In the genomic region with DNA sequence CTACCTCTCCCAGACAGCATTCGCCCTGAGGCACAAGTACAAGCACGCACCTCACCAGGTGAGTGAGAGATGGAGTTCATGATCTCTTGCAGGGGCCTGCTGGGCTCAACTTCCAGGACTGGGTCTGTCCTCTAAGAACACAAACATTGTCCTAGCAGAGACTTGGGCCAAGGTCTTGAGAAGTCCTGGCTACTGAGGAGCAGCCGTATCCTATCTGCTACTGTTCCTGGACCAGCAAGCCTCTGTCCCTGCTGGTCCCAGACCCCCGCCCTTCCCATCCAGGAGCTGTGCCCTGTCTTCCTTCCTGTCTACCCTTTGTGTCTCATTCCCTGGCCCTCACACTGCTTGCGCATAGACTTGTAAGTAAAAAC, we compare ENCODE assay signal across 22 mouse cellular contexts. TPM values are rescaled to one million over a fixed set of nuclear protein-coding genes. Genes with fewer than 3 reads are reported as not detected.
DNase-seq lines count a peak whose midpoint lies in the region; ATAC-seq and TF ChIP-seq lines count a peak whose summit lies in the region.
"Had no signal": no experiment of that assay in that cellular context is flagged by ENCODE, and none has a peak within 500 bp of the region (broad histone marks: within the 10 kb centered on the region; RNA-seq: fewer than 3 reads in every experiment).

No protein-coding gene starts in this region.

- ATAC-seq in heart, embryonic 11.5 days (replicated peaks; ENCODE audit: insufficient number of reproducible peaks, low FRiP score, low TSS enrichment) = no peak
- no peak for ATAC-seq in hindbrain, postnatal 0 days
- no peak for ATAC-seq in limb, embryonic 12.5 days (ENCODE audit: insufficient number of reproducible peaks, insufficient read depth, low FRiP score, low TSS enrichment, low read depth)

- peak overlapping the region; percentile 74 for H3K27ac ChIP-seq in heart, embryonic 11.5 days (ENCODE audit: low read depth, low read length)
- 0 out of 2 replicates have a peak overlapping the region, but pooled peaks have one; percentile 1 for H3K27ac ChIP-seq in hindbrain, postnatal 0 days
- H3K27ac ChIP-seq in hindbrain, embryonic 10.5 days = no peak overlapping the region
- H3K27ac ChIP-seq in limb, embryonic 12.5 days = 0 out of 2 replicates have a peak overlapping the region, but pooled peaks have one; percentile 50
- no peak overlapping the region for H3K27ac ChIP-seq in limb, embryonic 10.5 days
- H3K27ac ChIP-seq in olfactory bulb, adult 2 months (ENCODE audit: insufficient read depth, low read depth, low read length) = peak overlapping the region; percentile 64; the same call in 1 of the 2 replicates
- H3K27ac ChIP-seq: forebrain, embryonic 12.5 days; lung, embryonic 15.5 days; midbrain, embryonic 12.5 days had no signal

- TF ChIP-seq POLR2A in olfactory bulb, adult 2 months (IDR thresholded peaks at IDR 0.05; ENCODE audit: insufficient read depth, low read depth, low read length) = no peak

- 70% methylated on average over 5 of the region's 5 CpGs for WGBS in heart, embryonic 11.5 days (ENCODE audit: insufficient replicate concordance)
- 93% methylated on average over 5 of the region's 5 CpGs for WGBS in hindbrain, postnatal 0 days
- WGBS in hindbrain, embryonic 10.5 days = 83% methylated on average over 5 of the region's 5 CpGs
- 81% methylated on average over 5 of the region's 5 CpGs for WGBS in limb, embryonic 12.5 days
- WGBS in limb, embryonic 10.5 days = 87% methylated on average over 5 of the region's 5 CpGs
- WGBS in olfactory bulb, adult 2 months = 88% methylated on average over 5 of the region's 5 CpGs

- TF ChIP-seq CTCF in hindbrain, postnatal 0 days (IDR thresholded peaks at IDR 0.05; ENCODE audit: low read depth) = no peak
- no peak for TF ChIP-seq CTCF in olfactory bulb, adult 2 months (IDR thresholded peaks at IDR 0.05; ENCODE audit: insufficient read depth, low read depth, low read length)

- H3K4me1 ChIP-seq in heart, embryonic 11.5 days (ENCODE audit: control insufficient read depth, insufficient read depth, low read length) = peaks cover 13% of the 10 kb centered on the region
- 0 out of 2 replicates have a peak, but pooled peaks cover 7% of the 10 kb centered on the region for H3K4me1 ChIP-seq in hindbrain, postnatal 0 days (ENCODE audit: insufficient read depth, low read length)
- peaks cover 30% of the 10 kb centered on the region for H3K4me1 ChIP-seq in hindbrain, embryonic 10.5 days (replicated peaks)
- H3K4me1 ChIP-seq in limb, embryonic 12.5 days (replicated peaks) = peaks cover 16% of the 10 kb centered on the region
- H3K4me1 ChIP-seq in limb, embryonic 10.5 days = peaks cover 4% of the 10 kb centered on the region; the same call in 1 of the 2 replicates
- H3K4me1 ChIP-seq in olfactory bulb, adult 2 months (ENCODE audit: control insufficient read depth, insufficient read depth, low read length) = peaks cover 33% of the 10 kb centered on the region

- intact Hi-C loops in heart, postnatal 10 days (cut with DNase I) = no loop called here

- no peaks in the 10 kb centered on the region for H3K36me3 ChIP-seq in heart, embryonic 11.5 days (ENCODE audit: control insufficient read depth, insufficient read depth, low read length)
- H3K36me3 ChIP-seq in hindbrain, postnatal 0 days (ENCODE audit: insufficient read depth, low read length) = no peaks in the 10 kb centered on the region
- no peaks in the 10 kb centered on the region for H3K36me3 ChIP-seq in hindbrain, embryonic 10.5 days
- H3K36me3 ChIP-seq in limb, embryonic 12.5 days = no peaks in the 10 kb centered on the region
- H3K36me3 ChIP-seq in limb, embryonic 10.5 days = no peaks in the 10 kb centered on the region
- H3K36me3 ChIP-seq: forebrain, embryonic 12.5 days; hindbrain, embryonic 12.5 days; lung, embryonic 15.5 days; midbrain, embryonic 12.5 days had no signal

- no peaks in the 10 kb centered on the region for H3K9me3 ChIP-seq in heart, embryonic 11.5 days (replicated peaks; ENCODE audit: control insufficient read depth, low read length)
- no peaks in the 10 kb centered on the region for H3K9me3 ChIP-seq in hindbrain, postnatal 0 days (ENCODE audit: low read length)
- H3K9me3 ChIP-seq in hindbrain, embryonic 10.5 days = no peaks in the 10 kb centered on the region
- H3K9me3 ChIP-seq in limb, embryonic 12.5 days = no peaks in the 10 kb centered on the region
- H3K9me3 ChIP-seq in limb, embryonic 10.5 days (replicated peaks) = no peaks in the 10 kb centered on the region
- H3K9me3 ChIP-seq: forebrain, embryonic 12.5 days; hindbrain, embryonic 12.5 days; lung, embryonic 15.5 days; midbrain, embryonic 12.5 days had no signal

- H3K4me2 ChIP-seq in heart, embryonic 11.5 days = peak overlapping the region; percentile 16
- H3K4me2 ChIP-seq in hindbrain, postnatal 0 days (ENCODE audit: low read depth, low read length) = no peak overlapping the region
- no peak overlapping the region for H3K4me2 ChIP-seq in limb, embryonic 12.5 days
- H3K4me2 ChIP-seq: forebrain, embryonic 12.5 days; hindbrain, embryonic 12.5 days; lung, embryonic 15.5 days; midbrain, embryonic 12.5 days had no signal

- no peak overlapping the region for H3K4me3 ChIP-seq in heart, embryonic 11.5 days (ENCODE audit: low read depth, low read length)
- H3K4me3 ChIP-seq in hindbrain, postnatal 0 days (ENCODE audit: low read length) = no peak overlapping the region
- H3K4me3 ChIP-seq in hindbrain, embryonic 10.5 days = no peak overlapping the region
- H3K4me3 ChIP-seq in limb, embryonic 12.5 days (replicated peaks) = no peak overlapping the region
- no peak overlapping the region for H3K4me3 ChIP-seq in limb, embryonic 10.5 days
- H3K4me3 ChIP-seq in olfactory bulb, adult 2 months (ENCODE audit: insufficient read depth, low read depth, low read length) = no peak overlapping the region
- H3K4me3 ChIP-seq: forebrain, embryonic 12.5 days; hindbrain, embryonic 12.5 days; lung, embryonic 15.5 days; midbrain, embryonic 12.5 days had no signal

- H3K9ac ChIP-seq in heart, embryonic 11.5 days (ENCODE audit: low read depth, low read length) = peak overlapping the region; percentile 49
- no peak overlapping the region for H3K9ac ChIP-seq in hindbrain, postnatal 0 days (replicated peaks; ENCODE audit: low read length)
- no peak overlapping the region for H3K9ac ChIP-seq in limb, embryonic 12.5 days (replicated peaks)
- H3K9ac ChIP-seq: hindbrain, embryonic 12.5 days; lung, embryonic 15.5 days; midbrain, embryonic 12.5 days had no signal

- no peaks in the 10 kb centered on the region for H3K27me3 ChIP-seq in heart, embryonic 11.5 days (ENCODE audit: control insufficient read depth, insufficient read depth, low read length)
- H3K27me3 ChIP-seq in hindbrain, postnatal 0 days (ENCODE audit: insufficient read depth, low read length) = no peaks in the 10 kb centered on the region
- no peaks in the 10 kb centered on the region for H3K27me3 ChIP-seq in hindbrain, embryonic 10.5 days (ENCODE audit: insufficient read depth, poor library complexity, severe bottlenecking)
- H3K27me3 ChIP-seq in limb, embryonic 12.5 days = no peaks in the 10 kb centered on the region
- H3K27me3 ChIP-seq in limb, embryonic 10.5 days (ENCODE audit: low read depth, poor library complexity, severe bottlenecking) = no peaks in the 10 kb centered on the region
- H3K27me3 ChIP-seq: forebrain, embryonic 12.5 days; hindbrain, embryonic 12.5 days; lung, embryonic 15.5 days; midbrain, embryonic 12.5 days had no signal

- DNase-seq in heart, postnatal 10 days = no peak
- no peak for DNase-seq in hindbrain, postnatal 0 days (ENCODE audit: low spot score)
- no peak for DNase-seq in hindbrain, embryonic 10.5 days (ENCODE audit: low spot score)
- no peak for DNase-seq in limb, embryonic 10.5 days (ENCODE audit: low spot score)
- no peak for DNase-seq in adipocyte (ENCODE audit: low spot score)
- DNase-seq: adrenal gland, adult 8-10 months; cerebellum, adult 11 months; cerebellum, postnatal 25 days; gastrocnemius, postnatal 14 days; retina, postnatal 1 day; right cerebral cortex, postnatal 4 days; thymus, adult 2 months had no signal

RNA-seq across cellular contexts. Expression of a gene that starts 15.1 kb away (rescaled TPM):
- 0.30 TPM in 1 of 2 replicates, not detected in the other for polyA plus RNA-seq in heart, embryonic 11.5 days (2014; fragmentation: Nextera tagmentation; extraction: Ambion mirVana)
- total RNA-seq in heart, postnatal 10 days (2021) = not detected
- 257 and 298 TPM in 2 replicates for total RNA-seq in hindbrain, postnatal 0 days (2014; rRNA removed)
- polyA plus RNA-seq in hindbrain, postnatal 0 days (2015; fragmentation: Nextera tagmentation; extraction: Ambion mirVana) = 394 and 396 TPM in 2 replicates
- polyA plus RNA-seq in hindbrain, embryonic 10.5 days (2016; fragmentation: Nextera tagmentation; extraction: Ambion mirVana) = 7.5 and 22.3 TPM in 2 replicates
- polyA plus RNA-seq in limb, embryonic 12.5 days (2016; fragmentation: Nextera tagmentation; extraction: Ambion mirVana) = 0.83 TPM in 1 of 2 replicates, not detected in the other
- polyA plus RNA-seq in limb, embryonic 10.5 days (2016; fragmentation: Nextera tagmentation; extraction: Ambion mirVana) = not detected in 2 replicates
- polyA plus RNA-seq in olfactory bulb, adult 2 months (2012; ENCODE audit: insufficient read depth, insufficient read length, low replicate concordance, missing spikeins) = not detected in 2 replicates
- total RNA-seq: CH12.LX; gastrocnemius, postnatal 14 days; neutrophil, adult 5-6 weeks had no signal
- polyA plus RNA-seq: liver, adult 2 months had no signal

RNA-seq across cellular contexts. Expression of a gene that starts 24.5 kb away (rescaled TPM):
- 119 and 121 TPM in 2 replicates for polyA plus RNA-seq in heart, embryonic 11.5 days (2014; fragmentation: Nextera tagmentation; extraction: Ambion mirVana)
- 10 to 100 TPM; 92.2 to 92.7 TPM for total RNA-seq in heart, postnatal 10 days (2021)
- 143 and 175 TPM in 2 replicates for total RNA-seq in hindbrain, postnatal 0 days (2014; rRNA removed)
- 120 and 131 TPM in 2 replicates for polyA plus RNA-seq in hindbrain, postnatal 0 days (2015; fragmentation: Nextera tagmentation; extraction: Ambion mirVana)
- polyA plus RNA-seq in hindbrain, embryonic 10.5 days (2016; fragmentation: Nextera tagmentation; extraction: Ambion mirVana) = 154 and 199 TPM in 2 replicates
- polyA plus RNA-seq in limb, embryonic 12.5 days (2016; fragmentation: Nextera tagmentation; extraction: Ambion mirVana) = 111 TPM in 2 replicates
- polyA plus RNA-seq in limb, embryonic 10.5 days (2016; fragmentation: Nextera tagmentation; extraction: Ambion mirVana) = 117 and 132 TPM in 2 replicates
- not detected in 2 replicates for polyA plus RNA-seq in olfactory bulb, adult 2 months (2012; ENCODE audit: insufficient read depth, insufficient read length, low replicate concordance, missing spikeins)

RNA-seq across cellular contexts. Expression of a gene that starts 29.0 kb away (rescaled TPM):
- polyA plus RNA-seq in heart, embryonic 11.5 days (2014; fragmentation: Nextera tagmentation; extraction: Ambion mirVana) = 0.51 and 0.74 TPM in 2 replicates
- total RNA-seq in heart, postnatal 10 days (2021) = under 1 TPM; 0.34 to 0.42 TPM
- 120 and 132 TPM in 2 replicates for total RNA-seq in hindbrain, postnatal 0 days (2014; rRNA removed)
- polyA plus RNA-seq in hindbrain, postnatal 0 days (2015; fragmentation: Nextera tagmentation; extraction: Ambion mirVana) = 46.0 and 48.3 TPM in 2 replicates
- 3.9 and 7.9 TPM in 2 replicates for polyA plus RNA-seq in hindbrain, embryonic 10.5 days (2016; fragmentation: Nextera tagmentation; extraction: Ambion mirVana)
- 0.20 and 0.35 TPM in 2 replicates for polyA plus RNA-seq in limb, embryonic 12.5 days (2016; fragmentation: Nextera tagmentation; extraction: Ambion mirVana)
- 0.11 and 0.13 TPM in 2 replicates for polyA plus RNA-seq in limb, embryonic 10.5 days (2016; fragmentation: Nextera tagmentation; extraction: Ambion mirVana)
- polyA plus RNA-seq in olfactory bulb, adult 2 months (2012; ENCODE audit: insufficient read depth, insufficient read length, low replicate concordance, missing spikeins) = not detected in 2 replicates
- total RNA-seq: CH12.LX; neutrophil, adult 5-6 weeks had no signal
- polyA plus RNA-seq: liver, adult 2 months had no signal

RNA-seq across cellular contexts. Expression of a gene that starts 57.1 kb away (rescaled TPM):
- 15.3 and 17.6 TPM in 2 replicates for polyA plus RNA-seq in heart, embryonic 11.5 days (2014; fragmentation: Nextera tagmentation; extraction: Ambion mirVana)
- total RNA-seq in heart, postnatal 10 days (2021) = 10 to 100 TPM; 58.3 to 61.4 TPM
- 33.3 and 48.0 TPM in 2 replicates for total RNA-seq in hindbrain, postnatal 0 days (2014; rRNA removed)
- polyA plus RNA-seq in hindbrain, postnatal 0 days (2015; fragmentation: Nextera tagmentation; extraction: Ambion mirVana) = 62.6 and 64.5 TPM in 2 replicates
- polyA plus RNA-seq in hindbrain, embryonic 10.5 days (2016; fragmentation: Nextera tagmentation; extraction: Ambion mirVana) = 28.9 and 37.5 TPM in 2 replicates
- polyA plus RNA-seq in limb, embryonic 12.5 days (2016; fragmentation: Nextera tagmentation; extraction: Ambion mirVana) = 40.7 and 42.8 TPM in 2 replicates
- polyA plus RNA-seq in limb, embryonic 10.5 days (2016; fragmentation: Nextera tagmentation; extraction: Ambion mirVana) = 23.8 and 29.9 TPM in 2 replicates
- not detected in 2 replicates for polyA plus RNA-seq in olfactory bulb, adult 2 months (2012; ENCODE audit: insufficient read depth, insufficient read length, low replicate concordance, missing spikeins)

Comparison
In these comparisons a context has a peak if more than half of its experiments do, and no peak if none do; other contexts are left out.
1. H3K27ac ChIP-seq: peak in heart, embryonic 11.5 days (single experiment), hindbrain, postnatal 0 days (single experiment), limb, embryonic 12.5 days (single experiment) and olfactory bulb, adult 2 months (single experiment); none in hindbrain, embryonic 10.5 days (single experiment) and limb, embryonic 10.5 days (single experiment).
2. RNA of a gene that starts 15.1 kb away (polyA plus RNA-seq): 394 to 396 TPM in hindbrain, postnatal 0 days; 7.5 to 22.3 TPM in hindbrain, embryonic 10.5 days, 0.83 TPM in limb, embryonic 12.5 days, 0.30 TPM in heart, embryonic 11.5 days, not detected in limb, embryonic 10.5 days and not detected in olfactory bulb, adult 2 months; every median in the first group is over 10 times any median in the second.